Mouse (Mus musculus): Measurements from ENCODE around the gene Efcab2. TPM values are rescaled to one million over a fixed set of nuclear protein-coding genes. Genes with fewer than 3 reads are reported as not detected.

Efcab2 gene
- total and polyA plus RNA-seq, 2 experiments from 2014 or later: 2.5 to 12.7 TPM

GRCm38 (mm10) chr1:178467594-178467993 is 61.7 kb downstream of the Efcab2 start:
- no peak overlapping the region for H3K9ac ChIP-seq (replicated peaks; ENCODE audit: low read length)
- H3K4me2 ChIP-seq (ENCODE audit: low read depth, low read length): no peak overlapping the region
- H3K27ac ChIP-seq: no peak overlapping the region
- no peaks in the 10 kb centered on the region for H3K36me3 ChIP-seq (ENCODE audit: insufficient read depth, low read length)
- ATAC-seq (no peak), DNase-seq (ENCODE audit: low spot score) (no peak)
- no peaks in the 10 kb centered on the region for H3K27me3 ChIP-seq (ENCODE audit: insufficient read depth, low read length)
- TF ChIP-seq CTCF (IDR thresholded peaks at IDR 0.05; ENCODE audit: low read depth): no peak
- H3K4me1 ChIP-seq (ENCODE audit: insufficient read depth, low read length): no peaks in the 10 kb centered on the region
- 74% methylated on average over 6 of the region's 6 CpGs for WGBS
- no peaks in the 10 kb centered on the region for H3K9me3 ChIP-seq (ENCODE audit: low read length)
- no peak overlapping the region for H3K4me3 ChIP-seq (ENCODE audit: low read length)

GRCm38 (mm10) chr1:178468280-178468679 is 62.4 kb downstream of the Efcab2 start:
- H3K4me1 ChIP-seq (ENCODE audit: insufficient read depth, low read length): no peaks in the 10 kb centered on the region
- WGBS: 6% methylated on average over 2 of the region's 2 CpGs
- no peaks in the 10 kb centered on the region for H3K9me3 ChIP-seq (ENCODE audit: low read length)
- no peaks in the 10 kb centered on the region for H3K27me3 ChIP-seq (ENCODE audit: insufficient read depth, low read length)
- no peak overlapping the region for H3K9ac ChIP-seq (replicated peaks; ENCODE audit: low read length)
- no peak overlapping the region for H3K4me2 ChIP-seq (ENCODE audit: low read depth, low read length)
- H3K36me3 ChIP-seq (ENCODE audit: insufficient read depth, low read length): no peaks in the 10 kb centered on the region
- peak; percentile 77 for TF ChIP-seq CTCF (IDR thresholded peaks at IDR 0.05; ENCODE audit: low read depth)
- no peak overlapping the region for H3K27ac ChIP-seq
- no peak overlapping the region for H3K4me3 ChIP-seq (ENCODE audit: low read length)
- peak; percentile 80 for DNase-seq (ENCODE audit: low spot score)
- no peak for ATAC-seq

GRCm38 (mm10) chr1:178483854-178484253 is 78.0 kb downstream of the Efcab2 start:
- no peak overlapping the region for H3K4me3 ChIP-seq (ENCODE audit: low read length)
- no peak overlapping the region for H3K4me2 ChIP-seq (ENCODE audit: low read depth, low read length)
- DNase-seq (ENCODE audit: low spot score) (no peak), ATAC-seq (no peak)
- H3K4me1 ChIP-seq (ENCODE audit: insufficient read depth, low read length): no peaks in the 10 kb centered on the region
- no peak overlapping the region for H3K9ac ChIP-seq (replicated peaks; ENCODE audit: low read length)
- no peaks in the 10 kb centered on the region for H3K9me3 ChIP-seq (ENCODE audit: low read length)
- no peak overlapping the region for H3K27ac ChIP-seq
- TF ChIP-seq CTCF (IDR thresholded peaks at IDR 0.05; ENCODE audit: low read depth): no peak
- no peaks in the 10 kb centered on the region for H3K36me3 ChIP-seq (ENCODE audit: insufficient read depth, low read length)
- H3K27me3 ChIP-seq (ENCODE audit: insufficient read depth, low read length): 0 out of 2 replicates have a peak, but pooled peaks cover 2% of the 10 kb centered on the region

GRCm38 (mm10) chr1:178485138-178485867 is 79.4 kb downstream of the Efcab2 start:
- ATAC-seq (no peak), DNase-seq (ENCODE audit: low spot score) (peak; percentile 19)
- H3K9me3 ChIP-seq (ENCODE audit: low read length): no peaks in the 10 kb centered on the region
- no peaks in the 10 kb centered on the region for H3K4me1 ChIP-seq (ENCODE audit: insufficient read depth, low read length)
- no peaks in the 10 kb centered on the region for H3K36me3 ChIP-seq (ENCODE audit: insufficient read depth, low read length)
- H3K27ac ChIP-seq: no peak overlapping the region
- no peak overlapping the region for H3K4me2 ChIP-seq (ENCODE audit: low read depth, low read length)
- H3K4me3 ChIP-seq (ENCODE audit: low read length): no peak overlapping the region
- no peaks in the 10 kb centered on the region for H3K27me3 ChIP-seq (ENCODE audit: insufficient read depth, low read length)
- TF ChIP-seq CTCF (IDR thresholded peaks at IDR 0.05; ENCODE audit: low read depth): peak; percentile 41
- no peak overlapping the region for H3K9ac ChIP-seq (replicated peaks; ENCODE audit: low read length)
- WGBS: 87% methylated on average over 5 of the region's 5 CpGs

- Histone ChIP-seq H3K9ac (replicated peaks; ENCODE audit: low read length) (no peak overlapping the region), H3K4me1 (ENCODE audit: insufficient read depth, low read length) (no peaks in the 10 kb centered on the region), H3K4me3 (ENCODE audit: low read length) (no peak overlapping the region), H3K9me3 (ENCODE audit: low read length) (no peaks in the 10 kb centered on the region), H3K36me3 (ENCODE audit: insufficient read depth, low read length) (no peaks in the 10 kb centered on the region), H3K27ac (no peak overlapping the region), H3K4me2 (ENCODE audit: low read depth, low read length) (no peak overlapping the region), H3K27me3 (ENCODE audit: insufficient read depth, low read length) (no peaks in the 10 kb centered on the region)
- ATAC-seq: no peak
- DNase-seq (ENCODE audit: low spot score): no peak
- no peak for TF ChIP-seq CTCF (IDR thresholded peaks at IDR 0.05; ENCODE audit: low read depth)
- WGBS: 69% methylated on average over 5 of the region's 5 CpGs
Measured at GRCm38 (mm10) chr1:178485868-178486220, 80.0 kb downstream of the Efcab2 start.

- no peaks in the 10 kb centered on the region for H3K9me3 ChIP-seq (ENCODE audit: low read length)
- no peak overlapping the region for H3K4me2 ChIP-seq (ENCODE audit: low read depth, low read length)
- H3K27me3 ChIP-seq (ENCODE audit: insufficient read depth, low read length): no peaks in the 10 kb centered on the region
- WGBS: 65% methylated on average over 5 of the region's 5 CpGs
- H3K27ac ChIP-seq: no peak overlapping the region
- H3K4me3 ChIP-seq (ENCODE audit: low read length): no peak overlapping the region
- DNase-seq (ENCODE audit: low spot score) (no peak), ATAC-seq (no peak)
- H3K4me1 ChIP-seq (ENCODE audit: insufficient read depth, low read length): no peaks in the 10 kb centered on the region
- no peak for TF ChIP-seq CTCF (IDR thresholded peaks at IDR 0.05; ENCODE audit: low read depth)
- H3K9ac ChIP-seq (replicated peaks; ENCODE audit: low read length): no peak overlapping the region
- H3K36me3 ChIP-seq (ENCODE audit: insufficient read depth, low read length): no peaks in the 10 kb centered on the region
Measured at GRCm38 (mm10) chr1:178486828-178487227, 80.9 kb downstream of the Efcab2 start.

- ATAC-seq (peak; percentile 63; the same call in 1 of the 2 replicates), DNase-seq (ENCODE audit: low spot score) (peak; percentile 35)
- 34% methylated on average over 3 of the region's 3 CpGs for WGBS
- no peak overlapping the region for H3K9ac ChIP-seq (replicated peaks; ENCODE audit: low read length)
- no peaks in the 10 kb centered on the region for H3K9me3 ChIP-seq (ENCODE audit: low read length)
- H3K27me3 ChIP-seq (ENCODE audit: insufficient read depth, low read length): no peaks in the 10 kb centered on the region
- TF ChIP-seq CTCF (IDR thresholded peaks at IDR 0.05; ENCODE audit: low read depth): no peak
- H3K4me3 ChIP-seq (ENCODE audit: low read length): no peak overlapping the region
- H3K36me3 ChIP-seq (ENCODE audit: insufficient read depth, low read length): no peaks in the 10 kb centered on the region
- H3K27ac ChIP-seq: no peak overlapping the region
- H3K4me1 ChIP-seq (ENCODE audit: insufficient read depth, low read length): no peaks in the 10 kb centered on the region
- H3K4me2 ChIP-seq (ENCODE audit: low read depth, low read length): no peak overlapping the region
Measured at GRCm38 (mm10) chr1:178489127-178489526, 83.2 kb downstream of the Efcab2 start.

Measured in hindbrain, postnatal 0 days (tissue).